Mouse (Mus musculus) hematopoietic stem cell, adult 5-6 weeks (primary cell): Measurements from ENCODE around the gene Irf7. TPM values are rescaled to one million over a fixed set of nuclear protein-coding genes. Genes with fewer than 3 reads are reported as not detected.
"Not testable (repeated sequence)": the region's sequence is repeated elsewhere in the genome, so short reads cannot be mapped to it uniquely, and the experiment has no call there.

ENCODE experiments used
- ATAC-seq, 2 experiments: fragments of 125-278 bp in 1 of 2; replicated peaks in 1 of 2; 2 replicates each; pipeline ENCODE4 v1.8.0; 2016 to 2017; ENCODE audit warnings: inconsistent platforms in 2 of 2, mild to moderate bottlenecking in 2 of 2, moderate number of reproducible peaks in 2 of 2, low read depth in 1 of 2, moderate TSS enrichment in 1 of 2; ENCODE audit not compliant: low FRiP score in 2 of 2, poor library complexity in 2 of 2, severe bottlenecking in 2 of 2, insufficient read depth in 1 of 2, low TSS enrichment in 1 of 2
- total RNA-seq: library from RNA; stranded (forward); fragments of 172-1452, 232-1000 nt; gene quantifications from 2 replicates; pipeline ENCODE4 v1.2.3, GENCODE M21; 2017

The Irf7 gene
- total RNA-seq, 1 experiment from 2014 or later, result 15.4 TPM

GRCm38 (mm10) chr7:141278766-141279590 is 12.7 kb upstream of the Irf7 start, which contains the start of gene Sct:
TSS of gene Sct (minus strand) at chr7:141279133.
- ATAC-seq, result peak; percentile 47 to 68

DNA sequence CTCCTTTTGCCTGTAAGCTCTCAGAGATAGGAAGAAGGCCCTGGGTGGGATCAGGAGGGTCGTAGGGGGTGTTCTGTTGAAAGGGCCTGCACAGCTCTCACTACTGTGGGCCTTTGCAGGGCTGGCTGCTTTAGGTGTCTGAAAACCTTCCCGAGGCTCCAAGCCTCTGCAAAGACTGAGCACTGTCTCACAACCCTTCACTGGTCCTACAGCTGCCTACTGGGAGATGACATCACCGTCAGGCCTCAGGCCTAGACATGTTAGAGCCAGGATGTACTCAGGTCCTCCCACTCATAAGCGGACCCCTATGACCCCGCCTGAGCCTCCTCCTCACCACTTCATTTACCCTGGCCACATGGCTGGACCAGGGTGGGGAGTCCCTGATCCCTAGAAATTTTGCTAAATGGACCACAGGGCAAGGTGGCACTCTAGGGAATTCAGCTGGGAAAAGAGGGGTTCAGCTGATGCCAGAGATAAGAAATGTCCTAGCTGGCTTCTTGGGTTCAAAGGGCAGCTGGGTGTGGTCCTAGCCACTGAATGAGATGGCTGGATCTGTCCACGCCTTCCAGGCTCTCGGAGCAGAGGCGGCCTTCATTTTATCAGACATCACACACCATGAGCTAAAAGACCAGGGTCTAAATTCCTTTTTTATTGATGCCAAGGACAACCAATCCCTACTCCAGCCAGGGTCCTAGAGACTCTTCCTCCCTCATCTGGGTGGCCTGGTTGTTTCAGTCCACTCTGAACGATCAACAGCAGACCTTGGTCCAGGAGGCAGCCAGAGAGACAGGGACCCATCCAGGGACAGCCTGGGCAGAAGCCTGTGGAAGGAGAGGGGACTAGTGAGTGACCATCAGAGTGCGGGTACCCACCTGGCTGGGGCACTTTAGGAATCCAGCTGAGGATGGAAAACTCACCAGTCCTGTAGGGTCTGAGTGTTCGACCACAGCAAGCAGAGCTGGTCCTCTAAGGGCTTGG is 11.7 kb upstream of the Irf7 start:
- no peak for ATAC-seq

DNA sequence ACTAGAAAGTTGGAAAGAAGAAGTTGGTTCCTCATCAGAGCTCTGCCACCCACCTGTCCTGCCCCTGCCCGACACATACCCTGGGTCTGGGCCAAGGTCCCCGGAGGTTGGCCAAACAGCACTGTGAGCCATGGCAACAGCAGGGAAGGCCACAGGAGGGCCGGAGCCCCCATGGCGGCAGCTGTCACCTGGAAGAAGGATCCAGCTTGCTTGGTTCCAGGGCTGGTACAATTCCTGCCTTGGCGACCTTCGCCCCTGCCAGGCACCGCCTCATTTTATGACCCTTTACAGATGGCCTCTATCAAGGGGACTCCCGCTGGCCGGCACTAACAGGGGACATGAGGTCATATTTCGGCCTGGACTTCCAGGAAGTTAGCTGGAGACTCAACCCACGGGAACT is 10.3 kb upstream of the Irf7 start, which contains the start of gene Cdhr5:
Cdhr5 (minus strand) TSS at position 241 of the 400 bp plus-strand sequence.
- ATAC-seq, result no peak

GRCm38 (mm10) chr7:141275356-141275755 is 9.1 kb upstream of the Irf7 start:
- ATAC-seq, result no peak

DNA sequence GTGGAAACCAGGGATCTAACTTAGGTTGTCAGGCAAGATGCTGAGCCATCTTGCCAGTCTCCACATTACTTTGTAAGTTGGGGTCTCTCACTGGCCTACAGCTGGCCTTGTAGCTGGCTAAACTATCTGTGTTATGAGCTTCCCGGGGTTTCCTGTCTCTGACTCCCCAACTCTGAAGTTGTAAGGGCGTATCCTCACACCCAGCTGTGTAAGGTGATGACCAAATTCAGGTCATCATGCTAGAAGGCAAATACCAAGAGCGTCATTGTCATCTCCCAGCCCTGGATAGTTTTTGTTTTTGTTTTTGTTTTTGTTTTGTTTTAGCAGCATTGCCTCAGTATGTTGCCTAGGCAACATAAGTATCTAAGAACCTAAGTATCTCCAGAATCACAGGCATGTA is 4.3 kb upstream of the Irf7 start:
- no peak for ATAC-seq

DNA sequence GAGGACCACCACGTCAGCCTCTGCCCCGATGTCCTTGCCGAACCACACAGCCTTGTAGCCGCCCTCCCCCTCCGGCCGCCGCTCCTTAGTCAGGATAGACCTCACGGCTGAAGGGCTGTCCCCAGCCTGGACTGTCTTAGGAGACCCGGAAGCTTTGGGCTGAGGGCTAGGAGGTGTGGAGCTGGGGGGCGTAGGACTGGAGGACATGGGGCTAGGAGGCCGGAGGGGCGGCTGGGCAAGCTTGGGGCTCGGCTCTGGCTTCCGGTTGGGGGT is 2.9 kb upstream of the Irf7 start:
- ATAC-seq, result no peak

- peak; percentile 39 to 43 for ATAC-seq
These were observed 2.4 kb upstream of the Irf7 start for GRCm38 (mm10) chr7:141268466-141269272.

DNA sequence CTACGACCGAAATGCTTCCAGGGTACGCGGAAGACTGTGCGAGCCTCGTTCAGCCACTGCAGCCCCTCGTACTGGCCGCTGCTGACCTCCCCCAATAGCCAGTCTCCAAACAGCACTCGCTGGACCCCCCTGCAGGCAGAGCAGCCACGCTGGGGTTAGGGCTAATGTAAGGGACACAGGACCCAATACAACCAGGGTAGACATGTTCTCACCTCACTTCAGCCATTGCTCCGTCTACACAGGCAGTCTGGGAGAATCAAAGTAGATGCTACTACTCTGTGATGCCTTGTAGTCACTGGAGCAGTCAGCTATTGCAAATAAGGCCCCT is 906 bp downstream of the Irf7 start:
- ATAC-seq, result no peak

- peak; percentile 34 to 48 for ATAC-seq
These were observed 1.4 kb downstream of the Irf7 start for GRCm38 (mm10) chr7:141264761-141265410.

- ATAC-seq, result no peak
These were observed 2.1 kb downstream of the Irf7 start for GRCm38 (mm10) chr7:141264041-141264700.

- no peak for ATAC-seq
These were observed 2.6 kb downstream of the Irf7 start for GRCm38 (mm10) chr7:141263640-141264039.

DNA sequence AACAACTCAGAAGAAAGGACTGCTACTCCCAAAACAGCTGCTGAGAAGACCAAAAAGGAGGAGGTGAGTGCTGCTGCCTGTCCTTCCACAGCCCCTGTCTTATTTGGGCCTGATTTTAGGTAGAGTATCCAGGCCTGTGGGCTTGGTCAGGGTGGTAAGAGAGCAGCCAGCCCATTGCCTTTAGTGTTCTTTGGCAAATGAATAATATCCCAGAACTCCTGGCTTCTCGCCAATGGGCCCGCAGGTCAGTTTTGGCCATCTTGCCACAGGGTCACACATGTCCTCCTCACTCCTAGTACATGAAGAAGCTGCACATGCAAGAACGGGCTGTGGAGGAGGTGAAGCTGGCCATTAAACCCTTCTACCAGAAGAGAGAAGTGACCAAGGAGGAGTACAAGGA is 4.8 kb downstream of the Irf7 start:
- no peak for ATAC-seq

DNA sequence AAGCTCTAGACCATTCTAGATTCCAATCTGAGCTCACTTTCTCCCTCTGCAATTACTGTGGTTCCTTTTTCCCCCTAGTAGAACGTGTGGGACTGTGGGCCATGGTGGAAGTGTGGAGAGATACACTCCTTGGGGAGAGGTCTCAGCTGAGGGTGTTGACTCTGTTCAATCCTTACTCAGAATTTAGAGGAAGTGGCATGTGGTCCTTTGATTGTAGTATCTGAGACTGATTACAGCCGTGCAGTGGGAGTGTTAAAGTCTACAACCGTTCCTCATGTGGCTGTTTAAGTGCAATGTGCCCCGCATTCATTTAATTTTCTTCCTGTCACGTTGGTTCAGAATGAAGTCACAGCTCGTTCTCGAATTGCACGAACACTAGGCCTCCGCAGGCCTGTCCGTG is 10.1 kb downstream of the Irf7 start:
- ATAC-seq, result no peak

GRCm38 (mm10) chr7:141250486-141250885 is 15.8 kb downstream of the Irf7 start:
- not testable (repeated sequence) for ATAC-seq

DNA sequence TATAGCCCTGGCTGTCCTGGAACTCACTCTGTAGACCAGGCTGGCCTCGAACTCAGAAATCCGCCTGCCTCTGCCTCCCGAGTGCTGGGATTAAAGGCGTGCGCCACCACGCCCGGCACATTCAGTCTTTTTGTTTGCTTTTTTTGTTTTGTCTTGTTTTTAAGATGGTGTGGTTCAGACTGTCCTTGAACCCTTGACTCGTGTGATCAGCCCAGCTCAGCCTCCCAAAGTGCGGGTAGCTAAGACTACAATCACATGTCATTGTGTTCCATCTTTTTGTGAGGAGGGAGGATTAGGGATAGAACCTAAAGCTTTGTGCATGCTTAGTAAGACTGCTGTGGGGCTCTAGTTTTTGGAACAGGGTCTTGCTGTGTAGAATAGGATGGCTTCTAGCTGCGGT is 34.7 kb downstream of the Irf7 start:
- ATAC-seq, result no peak

GRCm38 (mm10) chr7:141231111-141231510 is 35.2 kb downstream of the Irf7 start:
- no peak for ATAC-seq

- no peak for ATAC-seq
These were observed 35.7 kb downstream of the Irf7 start for GRCm38 (mm10) chr7:141230570-141230969.
